Mouse (Mus musculus): ENCODE measurements around the gene Ublcp1. TPM values are rescaled to one million over a fixed set of nuclear protein-coding genes. Genes with fewer than 3 reads are reported as not detected.

The Ublcp1 gene
- total RNA-seq (2017): 50.1 to 70.9 TPM (median 70.8 TPM) in 3 replicates

- peak; percentile 95 for ATAC-seq (replicated peaks; ENCODE audit: insufficient number of reproducible peaks, low FRiP score, low TSS enrichment, poor library complexity, severe bottlenecking)
Observed at GRCm38 (mm10) chr11:44470432-44471336, at the start of gene Ublcp1. TSS of gene Ublcp1 (minus strand) at chr11:44470498.

- ATAC-seq (replicated peaks; ENCODE audit: insufficient number of reproducible peaks, low FRiP score, low TSS enrichment, poor library complexity, severe bottlenecking): no peak; the same call in 1 of the 2 replicates
Observed at GRCm38 (mm10) chr11:44519096-44519949, 49.0 kb upstream of the Ublcp1 start.

- peak; percentile 44 for ATAC-seq (replicated peaks; ENCODE audit: insufficient number of reproducible peaks, low FRiP score, low TSS enrichment, poor library complexity, severe bottlenecking)
Observed at GRCm38 (mm10) chr11:44518281-44519095, 48.2 kb upstream of the Ublcp1 start, which contains the start of gene Rnf145. TSS of gene Rnf145 (plus strand) at chr11:44518964.

- ATAC-seq (replicated peaks; ENCODE audit: insufficient number of reproducible peaks, low FRiP score, low TSS enrichment, poor library complexity, severe bottlenecking): no peak
Observed at GRCm38 (mm10) chr11:44517561-44518280, 47.4 kb upstream of the Ublcp1 start.

- ATAC-seq (replicated peaks; ENCODE audit: insufficient number of reproducible peaks, low FRiP score, low TSS enrichment, poor library complexity, severe bottlenecking): no peak
Observed at GRCm38 (mm10) chr11:44516362-44516761, 46.1 kb upstream of the Ublcp1 start.

GRCm38 (mm10) chr11:44514666-44515065, 44.4 kb upstream of the Ublcp1 start:
- no peak for ATAC-seq (replicated peaks; ENCODE audit: insufficient number of reproducible peaks, low FRiP score, low TSS enrichment, poor library complexity, severe bottlenecking)

- ATAC-seq (replicated peaks; ENCODE audit: insufficient number of reproducible peaks, low FRiP score, low TSS enrichment, poor library complexity, severe bottlenecking): no peak
Observed at GRCm38 (mm10) chr11:44513026-44513422, 42.7 kb upstream of the Ublcp1 start.

GRCm38 (mm10) chr11:44512044-44513025, 42.0 kb upstream of the Ublcp1 start:
- ATAC-seq (replicated peaks; ENCODE audit: insufficient number of reproducible peaks, low FRiP score, low TSS enrichment, poor library complexity, severe bottlenecking): no peak

GRCm38 (mm10) chr11:44510371-44510770, 40.1 kb upstream of the Ublcp1 start:
- no peak for ATAC-seq (replicated peaks; ENCODE audit: insufficient number of reproducible peaks, low FRiP score, low TSS enrichment, poor library complexity, severe bottlenecking)

GRCm38 (mm10) chr11:44509906-44510305, 39.6 kb upstream of the Ublcp1 start:
- ATAC-seq (replicated peaks; ENCODE audit: insufficient number of reproducible peaks, low FRiP score, low TSS enrichment, poor library complexity, severe bottlenecking): no peak

GRCm38 (mm10) chr11:44508876-44509275, 38.6 kb upstream of the Ublcp1 start:
- ATAC-seq (replicated peaks; ENCODE audit: insufficient number of reproducible peaks, low FRiP score, low TSS enrichment, poor library complexity, severe bottlenecking): no peak

- no peak for ATAC-seq (replicated peaks; ENCODE audit: insufficient number of reproducible peaks, low FRiP score, low TSS enrichment, poor library complexity, severe bottlenecking)
Observed at GRCm38 (mm10) chr11:44504761-44505160, 34.5 kb upstream of the Ublcp1 start.

- ATAC-seq (replicated peaks; ENCODE audit: insufficient number of reproducible peaks, low FRiP score, low TSS enrichment, poor library complexity, severe bottlenecking): 0 out of 2 replicates have a peak, but pooled peaks have one; percentile 22
Observed at GRCm38 (mm10) chr11:44504146-44504545, 33.8 kb upstream of the Ublcp1 start.

GRCm38 (mm10) chr11:44502931-44503330, 32.6 kb upstream of the Ublcp1 start:
- no peak for ATAC-seq (replicated peaks; ENCODE audit: insufficient number of reproducible peaks, low FRiP score, low TSS enrichment, poor library complexity, severe bottlenecking)

GRCm38 (mm10) chr11:44501477-44501876, 31.2 kb upstream of the Ublcp1 start:
- no peak for ATAC-seq (replicated peaks; ENCODE audit: insufficient number of reproducible peaks, low FRiP score, low TSS enrichment, poor library complexity, severe bottlenecking)

- ATAC-seq (replicated peaks; ENCODE audit: insufficient number of reproducible peaks, low FRiP score, low TSS enrichment, poor library complexity, severe bottlenecking): no peak
Observed at GRCm38 (mm10) chr11:44500966-44501365, 30.7 kb upstream of the Ublcp1 start.

Data from monocyte, adult 5-6 weeks (primary cell).